Mouse (Mus musculus) CD8-positive naive resting alpha-beta T cell, adult 57 days (primary cell): ENCODE results near the gene Krt17. TPM values are rescaled to one million over a fixed set of nuclear protein-coding genes. Genes with fewer than 3 reads are reported as not detected.

Experiments used
- total RNA-seq: library from RNA; stranded (reverse); gene quantifications from one replicate; pipeline ENCODE4 v1.2.4, GENCODE M21; 2023

Gene Krt17
- not detected for total RNA-seq

DNA sequence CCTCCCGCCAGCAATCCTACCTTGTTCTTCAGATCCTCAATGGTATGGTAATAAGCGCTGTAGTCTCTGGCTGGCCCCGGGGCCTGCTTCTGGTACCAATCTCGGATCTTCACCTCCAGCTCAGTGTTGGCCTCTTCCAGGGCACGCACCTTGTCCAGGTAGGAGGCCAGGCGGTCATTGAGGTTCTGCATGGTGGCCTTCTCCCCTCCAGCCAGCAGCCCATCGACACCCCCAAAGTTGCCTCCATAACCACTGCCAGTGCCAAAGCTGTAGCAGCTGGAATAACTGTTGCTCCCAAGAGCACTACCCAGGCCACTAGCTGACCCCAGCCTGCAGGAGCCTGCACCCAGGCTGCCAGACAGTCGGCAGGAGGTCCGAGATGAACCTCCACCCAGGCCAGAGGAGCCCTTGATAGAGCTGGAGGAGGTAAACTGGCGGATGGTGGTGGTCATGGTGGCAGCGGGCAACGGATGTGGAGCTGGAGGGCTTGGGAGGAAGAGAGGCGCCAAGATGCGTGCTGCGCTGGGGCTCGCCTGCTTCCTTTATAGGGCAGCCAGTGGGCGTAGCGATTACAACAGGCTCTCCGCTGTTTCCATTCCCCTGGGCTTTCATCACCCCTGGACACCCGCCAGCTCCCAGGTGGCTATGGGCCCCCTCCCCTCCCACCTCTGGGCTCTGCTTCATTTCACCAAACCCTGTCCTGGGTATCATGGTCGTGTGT, at the start of gene Krt17:
Gene Krt17, minus strand, starts transcription at position 516 of the 721 bp plus-strand sequence.

DNA sequence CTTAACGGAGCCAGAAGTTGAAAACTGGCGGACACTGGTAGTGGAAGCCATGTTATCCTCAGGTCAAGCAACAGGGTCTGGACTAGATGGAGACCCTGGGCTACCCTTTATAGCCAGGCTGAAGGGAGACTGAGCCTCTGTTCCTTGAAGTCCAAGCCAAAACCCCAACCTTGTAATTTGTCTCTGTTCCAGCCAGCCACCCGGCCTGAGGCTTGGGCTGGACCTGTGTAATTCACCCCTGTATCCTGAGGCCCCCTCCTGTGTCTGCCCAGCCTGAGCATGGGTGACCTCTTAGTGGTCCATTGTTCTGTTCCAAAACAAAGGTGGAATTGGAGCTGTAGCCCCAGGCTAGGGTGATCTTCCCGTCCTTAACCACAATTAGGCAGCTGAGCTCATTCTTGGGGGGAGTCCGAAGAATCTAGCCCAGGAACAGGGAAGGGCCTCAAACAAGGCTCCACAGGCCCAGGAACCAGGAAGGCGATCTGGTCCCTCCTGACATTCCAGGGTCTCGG, 9.0 kb upstream of the Krt17 start, which contains the start of gene Krt42:
Gene Krt42, minus strand, starts transcription at position 51 of the 512 bp plus-strand sequence.

DNA sequence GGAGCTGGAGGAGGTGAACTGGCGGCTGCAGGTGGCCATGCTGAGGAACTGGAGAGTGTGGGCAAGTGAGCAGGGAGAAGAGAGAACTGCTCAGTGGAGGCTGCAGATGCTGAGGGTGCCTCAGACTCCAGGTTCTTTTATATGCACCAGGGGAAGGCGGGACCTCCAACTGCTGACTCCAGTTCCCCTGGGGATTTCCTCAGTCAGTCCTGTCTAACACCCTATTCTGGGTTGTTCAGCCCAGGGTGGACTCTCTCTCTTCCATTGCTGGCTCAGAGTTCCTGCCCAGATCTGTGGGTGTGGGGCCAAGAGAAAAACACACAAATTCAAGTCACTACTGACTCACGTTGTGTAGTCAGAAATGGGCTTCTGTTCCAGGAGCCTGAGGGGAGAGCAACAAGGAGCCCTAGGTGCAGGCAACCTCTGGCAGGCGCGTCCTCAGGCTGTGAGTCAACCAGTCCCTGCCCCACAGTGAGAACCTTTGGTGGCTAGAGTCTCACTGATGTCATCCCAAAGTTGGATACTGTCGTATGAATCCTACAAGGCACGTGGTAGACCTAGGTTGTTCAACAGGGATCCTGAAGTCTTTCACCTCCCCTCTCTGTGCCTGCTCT, 11.9 kb downstream of the Krt17 start, which contains the start of gene Krt16:
Gene Krt16, minus strand, starts transcription at position 51 of the 614 bp plus-strand sequence.

GRCm38 (mm10) chr11:100207498-100207897, 53.3 kb downstream of the Krt17 start, which contains the start of gene Krt14:
TSS of gene Krt14 (minus strand) at chr11:100207548.

Other genes with a start within 250 kb of the Krt17 start
- gene Krt33a, start 244.8 kb downstream of the Krt17 start, total RNA-seq = not detected
- not detected for gene Krt33b, start 231.2 kb downstream of the Krt17 start, total RNA-seq
- not detected for gene Krt34, start 219.5 kb downstream of the Krt17 start, total RNA-seq
- not detected for gene Krt31, start 210.5 kb downstream of the Krt17 start, total RNA-seq
- not detected for gene Krt32, start 172.8 kb downstream of the Krt17 start, total RNA-seq
- gene Krt35, start 164.8 kb downstream of the Krt17 start, total RNA-seq = not detected
- not detected for gene Krt36, start 155.4 kb downstream of the Krt17 start, total RNA-seq
- not detected for gene Krt13, start 139.5 kb downstream of the Krt17 start, total RNA-seq
- not detected for gene Krt15, start 125.1 kb downstream of the Krt17 start, total RNA-seq
- not detected for gene Krt19, start 112.4 kb downstream of the Krt17 start, total RNA-seq
- gene Krt9, start 67.8 kb downstream of the Krt17 start, total RNA-seq = not detected
- gene Krt14, start 53.5 kb downstream of the Krt17 start, total RNA-seq = not detected
- not detected for gene Krt16, start 12.1 kb downstream of the Krt17 start, total RNA-seq
- not detected for gene Krt42, start 8.8 kb upstream of the Krt17 start, total RNA-seq
- gene Eif1, start 58.9 kb upstream of the Krt17 start, total RNA-seq = 2,357 TPM
- not detected for gene Gast, start 73.4 kb upstream of the Krt17 start, total RNA-seq
- gene Hap1, start 95.1 kb upstream of the Krt17 start, total RNA-seq = 0.46 TPM
- gene Jup, start 136.7 kb upstream of the Krt17 start, total RNA-seq = 11.4 TPM
- gene P3h4, start 153.8 kb upstream of the Krt17 start, total RNA-seq = 0.31 TPM
- not detected for gene Fkbp10, start 154.7 kb upstream of the Krt17 start, total RNA-seq
- 99.9 TPM for gene Nt5c3b, start 180.8 kb upstream of the Krt17 start, total RNA-seq
- 2.2 TPM for gene Klhl10, start 180.9 kb upstream of the Krt17 start, total RNA-seq
- 19.3 TPM for gene Klhl11, start 211.7 kb upstream of the Krt17 start, total RNA-seq